Mouse (Mus musculus): ENCODE data around the gene Gna15. TPM values are rescaled to one million over a fixed set of nuclear protein-coding genes. Genes with fewer than 3 reads are reported as not detected.

Gene Gna15
- total RNA-seq (2023; ENCODE audit: inconsistent age): 5.7 to 6.9 TPM (median 6.4 TPM) in 4 replicates

GRCm38 (mm10) chr10:81524051-81524605 is at the start of gene Gna15:
Gene Gna15 (minus strand): TSS chr10:81524225.

GRCm38 (mm10) chr10:81559163-81559626 is 35.2 kb upstream of the Gna15 start, which contains the start of gene Aes:
Gene Aes (plus strand): TSS chr10:81559488.

GRCm38 (mm10) chr10:81545161-81545747 is 21.2 kb upstream of the Gna15 start, which contains the start of gene Gna11:
Gene Gna11 (minus strand): TSS chr10:81545190.

GRCm38 (mm10) chr10:81500032-81500431 is 24.0 kb downstream of the Gna15 start, which contains the start of gene S1pr4:
Gene S1pr4 (minus strand): TSS chr10:81500132.

GRCm38 (mm10) chr10:81496264-81496901 is 27.6 kb downstream of the Gna15 start, which contains the start of gene Ncln:
Gene Ncln (minus strand): TSS chr10:81496392.

GRCm38 (mm10) chr10:81482533-81482889 is 41.5 kb downstream of the Gna15 start, which contains the start of gene Celf5:
Gene Celf5 (minus strand): TSS chr10:81482709.

GRCm38 (mm10) chr10:81455181-81455895 is 68.7 kb downstream of the Gna15 start, which contains the start of gene Nfic:
Gene Nfic (minus strand): TSS chr10:81455635.

Other genes starting within 250 kb of the Gna15 start
- 12.7 to 18.0 TPM (median 17.5 TPM) in 4 replicates for gene Tjp3, start 232.6 kb downstream of the Gna15 start, total RNA-seq (2023; ENCODE audit: inconsistent age)
- gene Pip5k1c, start 231.3 kb downstream of the Gna15 start, total RNA-seq (2023; ENCODE audit: inconsistent age): 150 to 166 TPM (median 155 TPM) in 4 replicates
- gene Cactin, start 203.1 kb downstream of the Gna15 start, total RNA-seq (2023; ENCODE audit: inconsistent age): 45.1 to 49.2 TPM (median 46.9 TPM) in 4 replicates
- gene Tbxa2r, start 195.5 kb downstream of the Gna15 start, total RNA-seq (2023; ENCODE audit: inconsistent age): 3.0 to 4.6 TPM (median 3.8 TPM) in 4 replicates
- 0.42 to 1.0 TPM (median 0.82 TPM) in 4 replicates for gene Gipc3, start 181.0 kb downstream of the Gna15 start, total RNA-seq (2023; ENCODE audit: inconsistent age)
- gene Hmg20b, start 173.7 kb downstream of the Gna15 start, total RNA-seq (2023; ENCODE audit: inconsistent age): 64.5 to 77.9 TPM (median 72.9 TPM) in 4 replicates
- 9.2 to 15.5 TPM (median 12.6 TPM) in 4 replicates for gene Mfsd12, start 166.7 kb downstream of the Gna15 start, total RNA-seq (2023; ENCODE audit: inconsistent age)
- 5.8 to 7.9 TPM (median 7.7 TPM) in 4 replicates for gene 4930404N11Rik, start 158.4 kb downstream of the Gna15 start, total RNA-seq (2023; ENCODE audit: inconsistent age)
- 38.8 to 48.3 TPM (median 46.2 TPM) in 4 replicates for gene Fzr1, start 145.7 kb downstream of the Gna15 start, total RNA-seq (2023; ENCODE audit: inconsistent age)
- gene Dohh, start 139.8 kb downstream of the Gna15 start, total RNA-seq (2023; ENCODE audit: inconsistent age): 33.2 to 44.7 TPM (median 38.4 TPM) in 4 replicates
- 1.4 to 2.8 TPM (median 1.9 TPM) in 4 replicates for gene Gm48551, start 139.8 kb downstream of the Gna15 start, total RNA-seq (2023; ENCODE audit: inconsistent age)
- gene Gm48552, start 135.2 kb downstream of the Gna15 start, total RNA-seq (2023; ENCODE audit: inconsistent age): 1.8 to 11.0 TPM (median 4.5 TPM) in 4 replicates
- gene Smim24, start 131.2 kb downstream of the Gna15 start, total RNA-seq (2023; ENCODE audit: inconsistent age): 4.3 to 7.4 TPM (median 6.4 TPM) in 4 replicates
- 15.2 to 21.2 TPM (median 16.2 TPM) in 4 replicates for gene Nfic, start 68.6 kb downstream of the Gna15 start, total RNA-seq (2023; ENCODE audit: inconsistent age)
- 0.13 TPM in 1 of 4 replicates, not detected in the others for gene Celf5, start 41.5 kb downstream of the Gna15 start, total RNA-seq (2023; ENCODE audit: inconsistent age)
- 110 to 118 TPM (median 115 TPM) in 4 replicates for gene Ncln, start 27.8 kb downstream of the Gna15 start, total RNA-seq (2023; ENCODE audit: inconsistent age)
- 50.5 to 55.7 TPM (median 53.1 TPM) in 4 replicates for gene S1pr4, start 24.1 kb downstream of the Gna15 start, total RNA-seq (2023; ENCODE audit: inconsistent age)
- gene Gna11, start 21.0 kb upstream of the Gna15 start, total RNA-seq (2023; ENCODE audit: inconsistent age): 21.6 to 29.7 TPM (median 24.6 TPM) in 4 replicates
- 319 to 355 TPM (median 326 TPM) in 4 replicates for gene Aes, start 35.3 kb upstream of the Gna15 start, total RNA-seq (2023; ENCODE audit: inconsistent age)
- gene Tle2, start 50.3 kb upstream of the Gna15 start, total RNA-seq (2023; ENCODE audit: inconsistent age): 4.0 to 6.9 TPM (median 4.3 TPM) in 4 replicates
- gene Tle6, start 76.8 kb upstream of the Gna15 start, total RNA-seq (2023; ENCODE audit: inconsistent age): 0.74 to 1.9 TPM (median 1.7 TPM) in 3 of 4 replicates, not detected in the other
- gene BC025920, start 82.0 kb upstream of the Gna15 start, total RNA-seq (2023; ENCODE audit: inconsistent age): 2.0 to 4.7 TPM (median 2.9 TPM) in 4 replicates
- gene Sirt6, start 103.6 kb upstream of the Gna15 start, total RNA-seq (2023; ENCODE audit: inconsistent age): 18.6 to 26.0 TPM (median 23.9 TPM) in 4 replicates
- 2.6 to 3.3 TPM (median 2.7 TPM) in 4 replicates for gene Ankrd24, start 104.3 kb upstream of the Gna15 start, total RNA-seq (2023; ENCODE audit: inconsistent age)
- 1.5 to 2.7 TPM (median 2.1 TPM) in 4 replicates for gene Gm10778, start 124.8 kb upstream of the Gna15 start, total RNA-seq (2023; ENCODE audit: inconsistent age)
- 7.6 to 12.4 TPM (median 8.3 TPM) in 4 replicates for gene Zfp433, start 180.6 kb upstream of the Gna15 start, total RNA-seq (2023; ENCODE audit: inconsistent age)
- gene Gm3055, start 246.9 kb upstream of the Gna15 start, total RNA-seq (2023; ENCODE audit: inconsistent age): 4.6 to 12.7 TPM (median 5.9 TPM) in 4 replicates

Data from B cell, adult (primary cell).